Mouse (Mus musculus) kidney, embryonic 14.5 days (tissue): ENCODE measurements around the gene Tagln. TPM values are rescaled to one million over a fixed set of nuclear protein-coding genes. Genes with fewer than 3 reads are reported as not detected.

Experiments
- ATAC-seq: fragments of 200-750 bp; cut with Nextera tagmentation; 2 replicates; pipeline ENCODE4 v1.8.0; 2017; ENCODE audit warnings: moderate number of reproducible peaks, mild to moderate bottlenecking, moderate TSS enrichment, moderate library complexity; ENCODE audit not compliant: low FRiP score, low TSS enrichment
- H3K27ac ChIP-seq: fragments of 300-500 bp; sonication (generic); 2 replicates; pipeline ENCODE4 v1.5.1; 2014; ENCODE audit warnings: low read depth, mild to moderate bottlenecking, low read length, moderate library complexity, mixed read lengths
- H3K27me3 ChIP-seq: fragments of 300-500 bp; sonication (generic); 2 replicates; pipeline ENCODE4 v1.6.1; 2014; ENCODE audit warnings: mild to moderate bottlenecking, low read length; ENCODE audit not compliant: control insufficient read depth, insufficient read depth
- H3K36me3 ChIP-seq: fragments of 300-500 bp; sonication (generic); 2 replicates; pipeline ENCODE4 v1.6.1; 2014; ENCODE audit warnings: low read length, mixed read lengths; ENCODE audit not compliant: control insufficient read depth, insufficient read depth
- H3K4me1 ChIP-seq: fragments of 300-500 bp; sonication (generic); 2 replicates; pipeline ENCODE4 v1.6.1; 2014; ENCODE audit warnings: low read length, mixed read lengths; ENCODE audit not compliant: control insufficient read depth, insufficient read depth
- H3K4me2 ChIP-seq: fragments of 300-500 bp; sonication (generic); replicated peaks from 2 replicates; pipeline ENCODE4 v1.6.1; 2014; ENCODE audit warnings: low read depth, mild to moderate bottlenecking, low read length
- H3K4me3 ChIP-seq: fragments of 300-500 bp; sonication (generic); 2 replicates; pipeline ENCODE4 v1.5.1; 2014; ENCODE audit warnings: mild to moderate bottlenecking, low read length
- H3K9ac ChIP-seq: fragments of 300-500 bp; sonication (generic); 2 replicates; pipeline ENCODE4 v1.6.1; 2014; ENCODE audit warnings: low read depth, mild to moderate bottlenecking, low read length, moderate library complexity
- H3K9me3 ChIP-seq: fragments of 300-500 bp; sonication (generic); 2 replicates; pipeline ENCODE4 v1.6.1; 2016; ENCODE audit warnings: low read length; ENCODE audit not compliant: control insufficient read depth
- WGBS: fragments of 180-500 bp; shearing (Covaris S2); extraction: QIAGEN DNeasy Blood & Tissue Kit; methylation state at CpG from one replicate; pipeline ENCODE4 v1.1.7; 2014; 5-methylcytosine and 5-hydroxymethylcytosine counted together
- polyA plus RNA-seq: library from polyadenylated mRNA; unstranded; fragments of >200 nt; fragmentation: Nextera tagmentation; extraction: Ambion mirVana; gene quantifications from 2 replicates; pipeline ENCODE4 v1.2.1, GENCODE M21; 2014

Gene Tagln
- polyA plus RNA-seq, result 31.5 and 35.9 TPM in 2 replicates

DNA sequence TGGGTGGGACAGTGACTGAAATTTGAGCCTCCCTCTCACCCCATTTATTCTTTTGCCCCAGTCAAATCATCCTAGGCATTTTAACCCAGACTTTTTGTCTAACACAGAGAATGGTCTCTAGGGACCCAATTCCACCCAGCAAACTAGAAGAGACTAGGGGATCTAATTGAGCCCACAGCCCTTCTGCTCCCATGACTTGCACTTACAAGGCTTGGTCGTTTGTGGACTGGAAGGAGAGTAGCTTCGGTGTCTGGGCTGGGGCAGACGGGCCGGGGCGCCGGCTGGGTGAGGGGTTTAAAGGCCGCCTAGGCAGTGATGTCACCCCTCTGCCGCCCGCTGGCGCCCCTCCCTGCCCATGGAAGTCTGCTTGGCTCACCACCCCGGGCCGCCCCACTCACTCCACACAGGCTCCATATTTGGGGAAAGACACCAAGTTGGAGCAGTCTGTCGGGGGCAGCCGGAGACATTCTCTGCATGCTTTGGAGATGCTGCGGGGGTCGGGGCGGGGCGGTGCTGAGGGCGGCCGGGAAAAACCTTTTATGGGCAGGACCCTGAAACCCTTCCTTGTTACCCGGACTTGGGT lies at the start of gene Tagln:
Tagln (minus strand) TSS at position 431 of the 583 bp plus-strand sequence.
- Histone ChIP-seq H3K9me3 (no peaks in the 10 kb centered on the region), H3K27me3 (no peaks in the 10 kb centered on the region), H3K27ac (no peak within 1 kb of the TSS), H3K4me2 (peak within 1 kb of the TSS; percentile 31), H3K9ac (peak within 1 kb of the TSS; percentile 5; the same call in 1 of the 2 replicates), H3K4me1 (peaks cover 10% of the 10 kb centered on the region; the same call in 1 of the 2 replicates), H3K36me3 (peaks cover 19% of the 10 kb centered on the region; the same call in 1 of the 2 replicates), H3K4me3 (peak within 1 kb of the TSS; percentile 18)
- ATAC-seq, result peak; percentile 40
- 5% methylated on average over 21 of the region's 21 CpGs for WGBS

- no peaks in the 10 kb centered on the region for H3K9me3 ChIP-seq
- no peaks in the 10 kb centered on the region for H3K36me3 ChIP-seq
- H3K4me2 ChIP-seq, result peak overlapping the region; percentile 59
- peak overlapping the region; percentile 94 for H3K27ac ChIP-seq
- peak overlapping the region; percentile 93 for H3K9ac ChIP-seq
- peaks cover 7% of the 10 kb centered on the region; the same call in 1 of the 2 replicates for H3K4me1 ChIP-seq
- peak; percentile 49 for ATAC-seq
- WGBS, result 2% methylated on average over 4 of the region's 4 CpGs
- peak overlapping the region; percentile 83 for H3K4me3 ChIP-seq
- H3K27me3 ChIP-seq, result no peaks in the 10 kb centered on the region
Observed at GRCm38 (mm10) chr9:45985229-45985567, 49.3 kb upstream of the Tagln start.

DNA sequence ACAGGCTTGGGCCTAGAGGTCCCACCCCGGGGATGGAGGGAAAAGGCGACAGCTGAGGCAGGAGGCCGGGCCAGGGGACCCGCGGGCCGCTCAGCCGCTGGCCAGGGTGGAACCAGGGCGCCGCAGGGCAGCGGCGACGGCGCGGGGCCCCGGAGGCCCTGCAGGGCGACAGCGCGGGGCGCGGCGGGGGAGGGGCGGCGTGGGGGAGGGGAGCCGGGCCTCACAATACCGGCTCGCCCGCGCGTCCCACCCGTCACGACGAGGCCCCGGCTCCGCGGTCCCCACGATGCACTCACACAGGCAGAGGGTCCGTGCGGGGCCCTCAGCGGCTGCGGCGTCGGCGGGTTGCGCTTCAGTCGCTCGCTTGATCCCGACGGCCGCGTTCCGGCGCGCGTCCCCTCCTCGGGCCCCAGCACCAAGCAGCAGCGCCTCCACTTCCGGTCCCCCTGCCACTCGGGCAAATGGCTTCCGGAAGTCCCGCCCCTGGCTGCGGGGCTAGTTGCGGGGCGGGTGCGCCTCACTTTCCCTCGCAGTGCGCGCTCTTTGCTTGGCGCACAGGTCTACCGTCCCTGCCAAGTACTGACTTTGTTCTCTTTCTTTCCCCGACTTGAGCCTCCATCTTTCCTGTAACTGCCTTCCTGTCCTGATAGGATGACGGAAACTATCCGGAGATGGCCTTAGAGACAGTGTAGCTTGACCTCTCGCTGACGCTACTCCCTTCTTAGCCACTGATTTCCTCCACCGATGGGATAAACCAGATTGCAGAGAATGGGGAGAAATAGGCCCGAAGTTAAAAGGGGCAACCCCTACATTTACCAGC lies 48.8 kb upstream of the Tagln start:
- Histone ChIP-seq H3K27me3 (no peaks in the 10 kb centered on the region), H3K4me3 (peak overlapping the region; percentile 83), H3K9ac (peak overlapping the region; percentile 93), H3K9me3 (no peaks in the 10 kb centered on the region), H3K27ac (peak overlapping the region; percentile 94), H3K36me3 (no peaks in the 10 kb centered on the region), H3K4me1 (peaks cover 7% of the 10 kb centered on the region; the same call in 1 of the 2 replicates), H3K4me2 (peak overlapping the region; percentile 59)
- under 1% methylated on average over 64 of the region's 76 CpGs for WGBS
- ATAC-seq, result peak; percentile 89

DNA sequence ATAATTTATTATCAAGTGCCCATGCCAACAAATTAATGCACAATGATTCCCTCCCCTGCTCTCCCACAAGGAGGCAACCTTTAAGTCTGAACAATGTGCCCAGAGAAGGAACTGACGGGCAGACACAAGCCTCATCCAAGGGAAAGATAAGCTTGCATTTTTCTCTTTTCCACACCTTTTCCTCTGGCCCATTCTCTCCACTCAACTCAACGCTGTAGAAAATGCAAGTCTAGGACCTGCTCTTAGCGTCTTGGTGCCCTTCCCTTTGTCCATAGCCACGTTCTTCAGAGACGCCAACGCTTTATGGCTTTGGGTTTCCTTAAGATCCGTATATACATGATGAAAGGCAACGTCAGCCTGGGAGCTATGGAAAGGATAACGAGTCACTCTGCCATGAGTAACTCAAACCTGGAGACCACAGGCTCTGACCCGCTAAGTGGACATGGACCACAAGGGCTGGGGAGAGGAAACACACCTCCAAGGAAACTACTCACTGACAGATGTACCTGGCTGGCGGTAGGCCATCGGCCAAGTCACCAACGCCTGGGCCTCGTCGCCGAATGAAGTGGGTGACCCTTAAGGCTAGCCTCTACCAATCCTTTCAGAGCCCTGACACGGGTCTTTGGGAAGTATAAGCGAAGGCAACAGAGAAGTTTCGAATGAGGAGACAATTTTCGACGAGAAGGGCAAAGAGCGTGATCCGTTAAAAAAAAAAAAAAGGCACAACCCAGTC lies 48.0 kb upstream of the Tagln start:
- Histone ChIP-seq H3K27ac (peak overlapping the region; percentile 94), H3K4me3 (peak overlapping the region; percentile 83)

GRCm38 (mm10) chr9:45981331-45981730 lies 45.5 kb upstream of the Tagln start:
- Histone ChIP-seq H3K4me1 (peaks cover 7% of the 10 kb centered on the region; the same call in 1 of the 2 replicates), H3K36me3 (peaks cover 11% of the 10 kb centered on the region; the same call in 1 of the 2 replicates), H3K9me3 (no peaks in the 10 kb centered on the region), H3K4me3 (no peak overlapping the region), H3K27ac (no peak overlapping the region), H3K27me3 (no peaks in the 10 kb centered on the region), H3K9ac (no peak overlapping the region), H3K4me2 (no peak overlapping the region)
- no peak for ATAC-seq

More for the DNA sequence above, 48.0 kb upstream of the Tagln start:
- under 1% methylated on average over 23 of the region's 23 CpGs for WGBS
- H3K27me3 ChIP-seq, result no peaks in the 10 kb centered on the region
- peaks cover 7% of the 10 kb centered on the region; the same call in 1 of the 2 replicates for H3K4me1 ChIP-seq
- H3K4me2 ChIP-seq, result peak overlapping the region; percentile 59
- H3K9me3 ChIP-seq, result no peaks in the 10 kb centered on the region
- no peak; the same call in 1 of the 2 replicates for ATAC-seq
- H3K36me3 ChIP-seq, result no peaks in the 10 kb centered on the region
- H3K9ac ChIP-seq, result peak overlapping the region; percentile 93

- Histone ChIP-seq H3K9me3 (no peaks in the 10 kb centered on the region), H3K4me1 (peaks cover 7% of the 10 kb centered on the region; the same call in 1 of the 2 replicates), H3K4me3 (no peak overlapping the region), H3K36me3 (peaks cover 16% of the 10 kb centered on the region), H3K4me2 (no peak overlapping the region), H3K27me3 (no peaks in the 10 kb centered on the region), H3K9ac (no peak overlapping the region), H3K27ac (no peak overlapping the region)
- WGBS, result 97% methylated on average over 1 of the region's 1 CpGs
- no peak for ATAC-seq
Observed at GRCm38 (mm10) chr9:45980611-45981010, 44.8 kb upstream of the Tagln start.

DNA sequence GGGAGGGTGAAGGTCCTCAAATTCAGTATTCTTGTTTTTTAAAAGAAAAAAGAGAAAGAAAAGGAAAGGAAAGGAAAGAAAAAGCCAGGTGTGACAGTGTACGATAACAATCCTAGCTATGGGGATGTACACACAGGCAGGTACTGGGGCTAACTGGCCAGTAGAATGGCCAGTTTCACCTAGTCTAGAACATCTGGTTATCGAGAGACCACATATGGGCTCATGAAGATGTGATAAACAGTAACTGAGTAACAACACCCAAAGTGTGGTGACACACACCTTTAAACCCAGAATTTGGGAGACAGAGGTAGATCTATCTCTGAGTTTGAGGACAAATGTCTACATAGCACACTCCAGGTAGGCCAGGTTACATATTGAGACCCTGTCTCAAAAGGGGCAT lies 43.9 kb upstream of the Tagln start:
- H3K4me2 ChIP-seq, result no peak overlapping the region
- peaks cover 23% of the 10 kb centered on the region for H3K36me3 ChIP-seq
- WGBS, result 91% methylated on average over 2 of the region's 2 CpGs
- peaks cover 7% of the 10 kb centered on the region; the same call in 1 of the 2 replicates for H3K4me1 ChIP-seq
- no peak for ATAC-seq
- no peak overlapping the region for H3K27ac ChIP-seq
- H3K4me3 ChIP-seq, result no peak overlapping the region
- H3K9ac ChIP-seq, result no peak overlapping the region
- no peaks in the 10 kb centered on the region for H3K27me3 ChIP-seq
- no peaks in the 10 kb centered on the region for H3K9me3 ChIP-seq

GRCm38 (mm10) chr9:45976884-45977283 lies 41.0 kb upstream of the Tagln start:
- Histone ChIP-seq H3K4me2 (no peak overlapping the region), H3K9ac (no peak overlapping the region), H3K36me3 (peaks cover 50% of the 10 kb centered on the region), H3K4me1 (no peaks in the 10 kb centered on the region), H3K27me3 (no peaks in the 10 kb centered on the region), H3K27ac (no peak overlapping the region), H3K4me3 (no peak overlapping the region), H3K9me3 (no peaks in the 10 kb centered on the region)
- no peak for ATAC-seq
- 84% methylated on average over 2 of the region's 2 CpGs for WGBS
